ENCODE assay signal across 16 mouse cellular contexts in genomic region chrX:159510716-159511051, GRCm38 (mm10). TPM values are rescaled to one million over a fixed set of nuclear protein-coding genes. Genes with fewer than 3 reads are reported as not detected.
DNase-seq lines count a peak whose midpoint lies in the region; ATAC-seq and TF ChIP-seq lines count a peak whose summit lies in the region.
"Had no signal": no experiment of that assay in that cellular context is flagged by ENCODE, and none has a peak within 500 bp of the region (broad histone marks: within the 10 kb centered on the region; RNA-seq: fewer than 3 reads in every experiment).

No protein-coding gene starts in this region.

- peaks cover 2 to 14% of the 10 kb centered on the region in 2 experiments; a peak in 3 of 4 replicates for H3K4me1 ChIP-seq in MEL (ENCODE audit: control insufficient read depth in 1 of 2, insufficient read depth in 2 of 2, low read length in 2 of 2)
- H3K4me1 ChIP-seq: limb, embryonic 10.5 days; midbrain, embryonic 12.5 days; neural tube, embryonic 13.5 days had no signal

- TF ChIP-seq EP300 in MEL (IDR thresholded peaks at IDR 0.05; ENCODE audit: low read depth in 1 of 2, low read length in 2 of 2): no peak

- no peak overlapping the region for H3ac ChIP-seq in myocyte (ENCODE audit: control insufficient read depth, insufficient read length)

- H3K36me3 ChIP-seq in MEL (ENCODE audit: control insufficient read depth in 1 of 2, insufficient read depth in 2 of 2, low read length in 2 of 2) (peaks cover 0 to 7% of the 10 kb centered on the region in 2 experiments; a peak in 2 of 4 replicates), myocyte (ENCODE audit: control insufficient read depth, insufficient read depth) (no peaks in the 10 kb centered on the region)
- H3K36me3 ChIP-seq: limb, embryonic 10.5 days; midbrain, embryonic 12.5 days; neural tube, embryonic 13.5 days had no signal

- TF ChIP-seq RAD21 in MEL (IDR thresholded peaks at IDR 0.05; ENCODE audit: low read depth, low read length): no peak

- no peak for ATAC-seq in cerebellum, adult (ENCODE audit: insufficient number of reproducible peaks, low FRiP score, low TSS enrichment)
- ATAC-seq: lung, postnatal 0 days had no signal

- H3K27ac ChIP-seq in MEL (ENCODE audit: control insufficient read depth, low read depth, low read length): peak overlapping the region; percentile 99
- H3K27ac ChIP-seq: limb, embryonic 10.5 days; midbrain, embryonic 12.5 days; neural tube, embryonic 13.5 days had no signal

- H3K79me2 ChIP-seq in MEL (ENCODE audit: control insufficient read depth, insufficient read depth, low read length, poor library complexity): peaks cover 16% of the 10 kb centered on the region
- H3K79me2 ChIP-seq in myocyte (ENCODE audit: control insufficient read depth, insufficient read depth): no peaks in the 10 kb centered on the region

- no peak for TF ChIP-seq CTCF in MEL (IDR thresholded peaks at IDR 0.05 in 2 of 3, conservative IDR thresholded peaks at IDR 0.05 in 1 of 3; ENCODE audit: control insufficient read depth in 1 of 3, insufficient read depth in 1 of 3, low read depth in 2 of 3, low read length in 3 of 3, poor library complexity in 1 of 3, severe bottlenecking in 1 of 3)

- peak overlapping the region; percentile 57 to 75 for H3K4me3 ChIP-seq in MEL (ENCODE audit: control insufficient read depth in 1 of 2, insufficient read depth in 1 of 2, low read depth in 2 of 2, low read length in 2 of 2)
- H3K4me3 ChIP-seq in myocyte: no peak overlapping the region
- H3K4me3 ChIP-seq: limb, embryonic 10.5 days; midbrain, embryonic 12.5 days; neural tube, embryonic 13.5 days had no signal

- H3K9ac ChIP-seq in MEL (ENCODE audit: control insufficient read depth, low read depth, low read length, poor library complexity, severe bottlenecking): peak overlapping the region; percentile 98
- H3K9ac ChIP-seq: midbrain, embryonic 12.5 days; neural tube, embryonic 13.5 days had no signal

- DNase-seq in adrenal gland, postnatal 10 days: peak; percentile 2
- DNase-seq in adrenal gland, adult (ENCODE audit: inconsistent age in 2 of 2, low spot score in 1 of 2): no peak
- peak; percentile 75 for DNase-seq in MEL (ENCODE audit: low read depth, low spot score)
- peak; percentile 22 for DNase-seq in liver
- no peak for DNase-seq in right cerebral cortex, adult 18-20 months
- no peak for DNase-seq in right cerebral cortex, postnatal 25 days
- DNase-seq: adrenal gland, adult 8-10 months; heart, adult 11 months; heart, postnatal 36 days; kidney, postnatal 10 days had no signal

- H3K9me3 ChIP-seq in MEL (replicated peaks; ENCODE audit: insufficient read depth, low read length): no peaks in the 10 kb centered on the region
- H3K9me3 ChIP-seq: limb, embryonic 10.5 days; midbrain, embryonic 12.5 days; neural tube, embryonic 13.5 days had no signal

- TF ChIP-seq POLR2A in MEL (IDR thresholded peaks at IDR 0.05; ENCODE audit: control insufficient read depth in 1 of 2, insufficient read depth in 1 of 2, low read depth in 1 of 2, low read length in 2 of 2, poor library complexity in 1 of 2): 0 out of 4 replicates have a peak, but pooled peaks of 1 of the 2 experiments have one; percentile 20
- no peak for TF ChIP-seq POLR2A in myocyte (IDR thresholded peaks at IDR 0.05; ENCODE audit: insufficient read length, low read depth)

- H3K27me3 ChIP-seq in MEL (ENCODE audit: control insufficient read depth in 1 of 2, insufficient read depth in 2 of 2, low read length in 2 of 2): no peaks in the 10 kb centered on the region
- no peaks in the 10 kb centered on the region for H3K27me3 ChIP-seq in myocyte (ENCODE audit: control insufficient read depth, insufficient read depth, insufficient read length)
- H3K27me3 ChIP-seq: neural tube, embryonic 13.5 days had no signal

- H3K4me2 ChIP-seq in myocyte (ENCODE audit: low read depth): peak overlapping the region; percentile 24
- H3K4me2 ChIP-seq: midbrain, embryonic 12.5 days; neural tube, embryonic 13.5 days had no signal

TF ChIP-seq in MEL, 35 proteins besides CTCF, POLR2A, EP300 and RAD21:
- TF ChIP-seq MEF2A (IDR thresholded peaks at IDR 0.05; ENCODE audit: extremely low read depth, insufficient replicate concordance, low read depth, low read length, poor library complexity, severe bottlenecking) (no peak), CHD2 (IDR thresholded peaks at IDR 0.05; ENCODE audit: low read length) (no peak), ZC3H11A (IDR thresholded peaks at IDR 0.05; ENCODE audit: low read depth, low read length) (no peak), E2F4 (IDR thresholded peaks at IDR 0.05; ENCODE audit: borderline replicate concordance, low read depth, low read length) (peak; percentile 10; the same call in 1 of the 2 replicates), JUND (IDR thresholded peaks at IDR 0.05; ENCODE audit: low read depth, low read length) (no peak), MAZ (IDR thresholded peaks at IDR 0.05; ENCODE audit: low read depth, low read length) (no peak), SIN3A (IDR thresholded peaks at IDR 0.05; ENCODE audit: low read length) (no peak), RCOR1 (IDR thresholded peaks at IDR 0.05; ENCODE audit: low read depth, low read length) (no peak), KAT2A (conservative IDR thresholded peaks at IDR 0.05; ENCODE audit: low read depth, low read length) (no peak), TCF12 (IDR thresholded peaks at IDR 0.05; ENCODE audit: low read depth, low read length) (no peak), MAX (IDR thresholded peaks at IDR 0.05; ENCODE audit: low read length) (no peak), CHD1 (IDR thresholded peaks at IDR 0.05; ENCODE audit: low read depth, low read length) (no peak), ETS1 (IDR thresholded peaks at IDR 0.05; ENCODE audit: low read depth, low read length) (no peak), HCFC1 (IDR thresholded peaks at IDR 0.05; ENCODE audit: low read depth, low read length) (0 out of 2 replicates have a peak, but pooled peaks have one; percentile 7), USF2 (IDR thresholded peaks at IDR 0.05; ENCODE audit: borderline replicate concordance in 1 of 2, insufficient read depth in 1 of 2, low read depth in 1 of 2, low read length in 2 of 2) (no peak), ZMIZ1 (IDR thresholded peaks at IDR 0.05; ENCODE audit: low read depth, low read length) (0 out of 2 replicates have a peak, but pooled peaks have one; percentile 26), ZNF384 (IDR thresholded peaks at IDR 0.05; ENCODE audit: low read depth, low read length) (no peak)

TF ChIP-seq in myocyte, 11 proteins besides CTCF, POLR2A, EP300 and RAD21:
- TF ChIP-seq SRF (IDR thresholded peaks at IDR 0.05; ENCODE audit: control insufficient read depth, insufficient read length, low read depth) (no peak), TCF3 (IDR thresholded peaks at IDR 0.05; ENCODE audit: insufficient read length, low read depth) (no peak), POLR2AphosphoS2 (IDR thresholded peaks at IDR 0.05; ENCODE audit: insufficient read length, low read depth) (no peak), USF1 (IDR thresholded peaks at IDR 0.05; ENCODE audit: low read depth) (no peak), E2F4 (IDR thresholded peaks at IDR 0.05; ENCODE audit: insufficient read depth) (no peak)

RNA-seq across cellular contexts. Expression of gene Bclaf3, which starts 15.8 kb away (rescaled TPM):
- total RNA-seq in adrenal gland, postnatal 10 days (2021): 10 to 100 TPM in 1 of 2 experiments, 1 to 10 TPM in 1; 6.8 to 10.1 TPM
- 12.8 and 13.0 TPM in 2 replicates for total RNA-seq in MEL (2012; rRNA removed)
- polyA plus RNA-seq in MEL (2012; ENCODE audit: insufficient read depth in 1 of 2, insufficient read length in 2 of 2, low read depth in 1 of 2, low replicate concordance in 2 of 2, missing spikeins in 1 of 2) (10 to 100 TPM in 1 of 2 experiments, not detected in 1; 23.7 TPM), myocyte (2012; fragmentation: generic; extraction: Trizol) (2.6 TPM)

Comparison
In these comparisons a context has a peak if more than half of its experiments do, and no peak if none do; other contexts are left out.
1. DNase-seq: peak in adrenal gland, postnatal 10 days (single experiment), MEL (single experiment) and liver (single experiment); none in adrenal gland, adult (0 of 2), right cerebral cortex, adult 18-20 months (single experiment) and right cerebral cortex, postnatal 25 days (single experiment).